Mouse (Mus musculus) ES-E14 (cell line): Measurements from ENCODE around the gene Vps45. TPM values are rescaled to one million over a fixed set of nuclear protein-coding genes. Genes with fewer than 3 reads are reported as not detected.

Experiments used
- DNase-seq: peaks from one replicate; pipeline ENCODE4 v3.0.0-alpha.2; 2013; ENCODE audit warnings: low read depth, low spot score
- H3K27ac ChIP-seq: 2 replicates; pipeline ENCODE4 v1.5.1; 2012; ENCODE audit warnings: low read depth, mild to moderate bottlenecking, low read length, moderate library complexity, mixed read lengths; ENCODE audit not compliant: poor library complexity, insufficient read depth, severe bottlenecking
- H3K36me3 ChIP-seq: 2 replicates; pipeline ENCODE4 v1.6.1; 2012; ENCODE audit warnings: mild to moderate bottlenecking, low read length, moderate library complexity, mixed read lengths; ENCODE audit not compliant: control insufficient read depth, poor library complexity, insufficient read depth, severe bottlenecking
- H3K4me1 ChIP-seq, 2 experiments: fragments of 150-350 bp in 1 of 2; sonication (generic) in 1 of 2; 2 replicates each; pipeline ENCODE4 v1.6.1; 2012; ENCODE audit warnings: low read length in 2 of 2, mild to moderate bottlenecking in 1 of 2, mixed read lengths in 1 of 2; ENCODE audit not compliant: control insufficient read depth in 2 of 2, insufficient read depth in 2 of 2, poor library complexity in 1 of 2
- H3K4me3 ChIP-seq, 2 experiments: fragments of 150-350 bp in 1 of 2; sonication (generic) in 1 of 2; 2 replicates each; pipeline ENCODE4 v1.5.1; 2012; ENCODE audit warnings: low read length in 2 of 2, low read depth in 1 of 2, mild to moderate bottlenecking in 1 of 2, mixed read lengths in 1 of 2; ENCODE audit not compliant: insufficient read depth in 1 of 2, poor library complexity in 1 of 2, severe bottlenecking in 1 of 2
- H3K9ac ChIP-seq: 2 replicates; pipeline ENCODE4 v1.6.1; 2012; ENCODE audit warnings: low read depth, mild to moderate bottlenecking, low read length, mixed read lengths; ENCODE audit not compliant: poor library complexity, insufficient read depth, severe bottlenecking
- H3K9me3 ChIP-seq: fragments of 150-350 bp; sonication (generic); 2 replicates; pipeline ENCODE4 v1.6.1; 2012; ENCODE audit warnings: low read depth, mild to moderate bottlenecking, low read length; ENCODE audit not compliant: control insufficient read depth, insufficient read depth
- CHD2 ChIP-seq: IDR thresholded peaks from 2 replicates; pipeline ENCODE4 v1.6.1; 2014; ENCODE audit warnings: mild to moderate bottlenecking, low read depth, low read length, inconsistent platforms
- HCFC1 ChIP-seq: IDR thresholded peaks from 2 replicates; pipeline ENCODE4 v1.6.1; 2012; ENCODE audit warnings: low read length, inconsistent platforms, borderline replicate concordance; ENCODE audit not compliant: insufficient read depth
- MAFK ChIP-seq: IDR thresholded peaks from 2 replicates; pipeline ENCODE4 v1.6.1; 2014; ENCODE audit warnings: mild to moderate bottlenecking, low read depth, low read length, inconsistent platforms; ENCODE audit not compliant: insufficient read depth
- ZC3H11A ChIP-seq: IDR thresholded peaks from 2 replicates; pipeline ENCODE4 v1.6.1; 2012; ENCODE audit warnings: low read depth, mild to moderate bottlenecking, inconsistent platforms, low read length, borderline replicate concordance
- ZNF384 ChIP-seq: IDR thresholded peaks from 2 replicates; pipeline ENCODE4 v1.6.1; 2012; ENCODE audit warnings: low read depth, low read length, inconsistent platforms
- in situ Hi-C, 2 experiments: fragments of 600-800 bp; cut with MboI; formaldehyde crosslinking; loops; one replicate each; pipeline ENCODE4 v1.15.1; 2025; ENCODE audit warnings: low sequenced_read_pairs in 2 of 2, inconsistent platforms in 1 of 2; ENCODE audit not compliant: unreplicated experiment in 2 of 2
- total RNA-seq: library from RNA; depleted of rRNA; stranded (reverse); fragments of 300-350 nt; gene quantifications from 2 replicates; pipeline ENCODE4 v1.2.3, GENCODE M21; 2012

The Vps45 gene
- total RNA-seq, 1 experiment, result 11.9 TPM

- Histone ChIP-seq H3K36me3 (peaks cover 2% of the 10 kb centered on the region; the same call in 1 of the 2 replicates), H3K27ac (no peak overlapping the region), H3K9ac (no peak overlapping the region), H3K4me3 (no peak overlapping the region), H3K9me3 (no peaks in the 10 kb centered on the region), H3K4me1 (peaks cover 2 to 19% of the 10 kb centered on the region in 2 experiments; a peak in 2 of 4 replicates)
- DNase-seq, result no peak
- in situ Hi-C loops, result no loop called here
- TF ChIP-seq MAFK (no peak), CHD2 (no peak), ZC3H11A (no peak), ZNF384 (no peak), HCFC1 (no peak)
These were observed 64.4 kb downstream of the Vps45 start for GRCm38 (mm10) chr3:95993881-95994280.

DNA sequence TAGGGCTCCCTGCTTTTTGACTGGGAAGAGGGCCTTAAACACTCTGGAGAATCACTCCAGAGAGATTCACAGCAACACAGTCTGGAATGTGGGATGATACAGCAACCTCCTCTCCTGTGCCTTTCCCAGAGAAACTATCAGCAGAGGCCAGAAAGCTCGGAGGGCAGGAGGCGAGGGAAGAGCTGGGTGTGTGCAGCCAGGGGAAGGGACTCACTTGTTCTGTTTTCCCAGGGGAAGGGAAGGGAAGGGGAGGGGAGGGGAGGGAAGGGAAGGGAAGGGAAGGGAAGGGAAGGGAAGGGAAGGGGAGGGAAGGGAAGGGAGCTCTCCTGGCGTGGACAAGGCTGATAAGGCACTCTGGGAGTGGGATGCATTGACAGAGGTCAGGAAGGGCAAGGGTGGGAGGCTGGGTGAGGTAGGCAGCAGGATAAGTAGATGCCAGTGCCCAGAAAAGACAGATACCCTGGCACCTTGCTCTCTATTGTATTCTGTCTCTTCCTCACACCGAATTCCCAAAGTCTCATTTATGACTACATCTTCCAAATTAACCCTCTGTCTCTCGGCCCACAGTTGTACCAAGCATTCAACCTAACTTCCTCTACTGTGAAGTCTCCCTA lies 65.2 kb downstream of the Vps45 start:
- no peaks in the 10 kb centered on the region for H3K9me3 ChIP-seq
- H3K36me3 ChIP-seq, result peaks cover 2% of the 10 kb centered on the region; the same call in 1 of the 2 replicates
- no peak overlapping the region for H3K4me3 ChIP-seq
- no peak overlapping the region for H3K27ac ChIP-seq
- TF ChIP-seq ZNF384, result no peak
- TF ChIP-seq ZC3H11A, result no peak
- no peak for TF ChIP-seq HCFC1
- no peak overlapping the region for H3K9ac ChIP-seq
- in situ Hi-C loops, result no loop called here
- no peak for DNase-seq
- H3K4me1 ChIP-seq, result peaks cover 2 to 23% of the 10 kb centered on the region in 2 experiments; a peak in 2 of 4 replicates

GRCm38 (mm10) chr3:95990413-95990941 lies 67.8 kb downstream of the Vps45 start:
- no peak overlapping the region for H3K27ac ChIP-seq
- TF ChIP-seq ZC3H11A (no peak), CHD2 (no peak), ZNF384 (no peak), HCFC1 (no peak), MAFK (no peak)
- no peak overlapping the region for H3K4me3 ChIP-seq
- H3K9ac ChIP-seq, result no peak overlapping the region
- no peaks in the 10 kb centered on the region for H3K9me3 ChIP-seq
- peaks cover 2% of the 10 kb centered on the region; the same call in 1 of the 2 replicates for H3K36me3 ChIP-seq
- DNase-seq, result no peak
- peaks cover 2 to 31% of the 10 kb centered on the region in 2 experiments; a peak in 1 of 4 replicates for H3K4me1 ChIP-seq
- in situ Hi-C loops, result no loop called here

DNA sequence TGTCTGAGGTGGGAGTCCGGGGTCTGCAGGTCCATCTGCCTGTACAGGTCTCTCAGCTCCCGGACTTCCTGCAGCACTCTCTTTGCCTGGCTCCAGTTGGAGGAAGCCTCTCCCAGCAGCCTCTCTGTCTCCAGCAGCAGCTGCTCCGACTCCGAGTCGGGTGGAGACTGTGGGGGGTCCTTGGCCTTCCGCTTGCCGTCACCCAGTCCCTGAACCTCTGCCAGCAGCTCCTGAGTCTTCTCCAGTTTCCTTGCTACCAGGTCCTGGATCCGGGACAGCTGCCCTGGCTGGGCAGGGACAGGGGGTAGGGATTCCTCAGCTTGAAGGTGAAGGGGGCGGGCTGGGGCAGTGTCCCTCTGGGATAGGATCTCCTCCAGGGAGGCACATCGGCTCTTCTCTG lies 69.3 kb downstream of the Vps45 start:
- TF ChIP-seq ZC3H11A (no peak), CHD2 (no peak), MAFK (no peak), ZNF384 (no peak), HCFC1 (no peak)

More for the DNA sequence above, 69.3 kb downstream of the Vps45 start:
- Histone ChIP-seq H3K4me3 (peak overlapping the region; percentile 11 to 41; a peak in 2 of 4 replicates), H3K27ac (no peak overlapping the region), H3K36me3 (peaks cover 2% of the 10 kb centered on the region; the same call in 1 of the 2 replicates), H3K9me3 (no peaks in the 10 kb centered on the region), H3K9ac (0 out of 2 replicates have a peak overlapping the region, but pooled peaks have one; percentile 19), H3K4me1 (peaks cover 5 to 31% of the 10 kb centered on the region in 2 experiments; a peak in 3 of 4 replicates)
- DNase-seq, result no peak
- in situ Hi-C loops, result no loop called here
